Mouse (Mus musculus) kidney, postnatal 36 days (tissue): ENCODE data around the gene 0610010K14Rik.
A peak's percentile ranks its signal among the peaks of the same experiment; 100 is the strongest.

Experiments
- DNase-seq, 2 experiments: peaks; one replicate each; pipeline ENCODE4 v3.0.0; 2021 to 2022; ENCODE audit warnings: mixed read lengths in 2 of 2

0610010K14Rik gene

DNA sequence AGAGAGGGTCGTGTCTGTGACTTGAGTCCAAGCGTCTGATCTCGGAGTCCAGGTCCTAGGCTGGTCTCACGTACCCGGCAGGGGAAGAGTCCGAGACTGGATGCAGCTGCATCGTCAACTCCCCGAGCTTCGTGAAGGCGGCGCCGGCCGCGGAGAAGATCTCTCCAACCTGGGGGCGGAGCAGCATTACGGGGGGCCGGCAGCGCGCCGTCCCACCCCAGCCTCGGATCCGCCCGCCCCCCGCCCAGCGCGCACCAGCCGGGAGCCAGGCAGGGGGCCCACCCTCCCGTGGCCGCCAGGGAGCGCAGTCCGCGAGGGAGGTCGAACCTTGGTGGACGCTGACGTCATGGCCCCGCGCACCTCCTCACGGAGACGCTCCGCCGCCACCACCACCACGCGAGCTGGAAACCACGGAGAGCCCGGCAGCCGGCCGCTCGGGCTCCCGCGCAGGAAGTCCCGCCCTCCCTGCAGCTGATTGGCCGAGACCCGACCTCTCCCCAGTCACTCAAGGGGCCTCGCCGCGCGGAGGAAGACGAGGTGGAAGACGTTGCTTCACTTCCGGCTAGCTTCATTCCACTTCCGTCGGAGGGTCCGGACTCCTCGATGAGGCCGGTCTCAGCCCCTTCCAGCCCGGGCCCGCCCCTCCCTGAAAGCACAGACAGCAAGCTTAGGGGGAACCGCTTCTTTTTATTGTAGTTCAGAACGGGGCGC lies at the start of gene 0610010K14Rik:
TSS of gene 0610010K14Rik (minus strand) at position 458 of the 711 bp plus-strand sequence.
- peak; percentile 98 to 99 for DNase-seq

- DNase-seq, result no peak
Measured at GRCm38 (mm10) chr11:70285686-70286085, 48.0 kb upstream of the 0610010K14Rik start.

GRCm38 (mm10) chr11:70284757-70285156 lies 47.0 kb upstream of the 0610010K14Rik start:
- DNase-seq, result no peak

DNA sequence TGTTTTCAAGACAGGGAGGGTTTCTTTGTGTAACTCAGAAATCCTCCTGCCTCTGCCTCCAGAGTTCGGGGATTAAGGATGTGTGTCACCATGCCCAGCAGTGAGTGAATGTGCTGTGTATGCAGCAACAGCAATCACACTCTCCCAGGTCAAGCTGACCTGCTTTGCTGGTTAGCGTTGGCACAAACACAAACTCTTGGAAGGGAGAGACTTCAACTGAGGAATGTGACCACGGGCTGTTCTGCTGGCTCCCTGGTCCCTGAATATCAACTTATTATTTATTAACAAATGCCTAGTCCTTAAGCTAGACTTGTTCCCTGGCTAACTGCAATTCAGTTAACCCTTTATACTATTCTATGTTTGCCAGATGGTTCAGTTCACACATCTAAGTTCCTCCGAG lies 46.0 kb upstream of the 0610010K14Rik start:
- peak; percentile 40 to 59 for DNase-seq

GRCm38 (mm10) chr11:70280441-70280840 lies 42.7 kb upstream of the 0610010K14Rik start:
- DNase-seq, result peak; percentile 24 to 49

DNA sequence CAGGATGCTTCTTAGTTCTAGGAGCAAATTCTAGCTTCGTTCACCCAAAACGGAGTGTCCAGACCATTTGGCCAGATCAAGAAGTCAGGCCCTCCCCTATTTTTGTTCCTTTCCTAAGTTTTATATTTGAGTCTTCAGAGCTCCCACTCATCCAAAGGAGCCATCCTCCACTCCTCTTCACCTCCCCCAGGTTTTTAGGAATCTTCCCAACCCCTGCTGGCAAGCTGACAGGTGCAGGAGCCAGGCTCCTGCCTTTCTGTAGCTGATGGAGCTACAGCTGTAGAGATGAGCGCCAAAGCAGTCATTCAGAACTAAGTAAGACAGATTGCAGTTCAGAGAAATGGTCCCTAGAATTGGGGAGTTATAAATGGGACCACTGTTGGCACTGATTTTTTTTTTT lies 41.2 kb upstream of the 0610010K14Rik start:
- no peak for DNase-seq

DNA sequence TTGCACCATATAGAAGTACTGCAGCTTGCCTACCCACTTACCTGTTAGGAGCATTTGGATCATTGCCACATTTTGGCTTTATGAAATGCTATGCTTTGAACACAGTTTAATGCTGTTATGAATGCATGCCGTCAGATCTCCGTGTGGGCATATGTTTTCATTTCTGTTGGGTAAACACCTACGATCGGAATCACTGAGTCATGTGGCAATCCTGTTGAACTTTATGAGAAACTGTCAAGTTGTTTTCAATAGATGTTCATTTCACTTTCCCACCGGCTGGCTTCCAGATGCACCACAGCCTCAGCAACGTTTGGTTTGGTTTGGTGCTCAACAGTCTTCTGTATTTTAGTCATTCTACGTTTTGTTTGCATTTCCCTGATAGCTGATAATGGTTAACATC lies 33.9 kb upstream of the 0610010K14Rik start:
- no peak for DNase-seq

- DNase-seq, result peak; percentile 27 to 28
Measured at GRCm38 (mm10) chr11:70266405-70266804, 28.7 kb upstream of the 0610010K14Rik start.

GRCm38 (mm10) chr11:70265819-70266218 lies 28.1 kb upstream of the 0610010K14Rik start:
- DNase-seq, result no peak

- no peak for DNase-seq
Measured at GRCm38 (mm10) chr11:70265252-70265651, 27.5 kb upstream of the 0610010K14Rik start.

GRCm38 (mm10) chr11:70259035-70259434 lies 21.3 kb upstream of the 0610010K14Rik start:
- no peak for DNase-seq

DNA sequence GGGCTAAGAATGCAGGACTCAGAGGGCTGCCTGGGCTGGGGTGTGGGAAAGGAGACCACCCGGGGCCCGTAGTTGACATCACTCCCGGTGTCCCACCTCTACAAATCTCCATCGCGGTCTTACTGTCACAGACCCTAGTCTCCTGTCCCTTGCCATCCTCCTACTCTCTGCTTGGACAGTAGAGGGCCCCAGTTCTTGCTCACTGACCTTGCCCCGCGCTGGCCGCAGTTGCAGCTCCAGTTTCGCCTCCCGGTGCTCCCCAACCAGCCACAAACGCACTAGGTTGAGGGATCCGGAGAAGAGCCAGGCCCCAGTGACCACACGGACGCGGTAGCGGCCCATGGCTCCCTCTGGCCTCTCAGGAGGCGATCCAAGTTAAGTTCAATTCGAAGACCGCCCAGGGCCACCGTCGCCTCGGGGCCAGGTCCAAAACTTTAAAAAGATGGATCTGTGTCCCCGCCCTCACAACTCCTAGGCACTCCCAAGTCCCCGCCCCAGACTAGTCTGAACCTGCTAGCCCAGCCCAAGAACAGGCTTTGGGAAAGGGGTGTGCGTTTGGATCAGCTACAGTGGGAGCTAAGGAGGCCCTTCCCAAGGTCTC lies 17.3 kb upstream of the 0610010K14Rik start, which contains the start of gene Alox12:
TSS of gene Alox12 (minus strand) at position 423 of the 601 bp plus-strand sequence.
- DNase-seq, result peak; percentile 63 to 78

DNA sequence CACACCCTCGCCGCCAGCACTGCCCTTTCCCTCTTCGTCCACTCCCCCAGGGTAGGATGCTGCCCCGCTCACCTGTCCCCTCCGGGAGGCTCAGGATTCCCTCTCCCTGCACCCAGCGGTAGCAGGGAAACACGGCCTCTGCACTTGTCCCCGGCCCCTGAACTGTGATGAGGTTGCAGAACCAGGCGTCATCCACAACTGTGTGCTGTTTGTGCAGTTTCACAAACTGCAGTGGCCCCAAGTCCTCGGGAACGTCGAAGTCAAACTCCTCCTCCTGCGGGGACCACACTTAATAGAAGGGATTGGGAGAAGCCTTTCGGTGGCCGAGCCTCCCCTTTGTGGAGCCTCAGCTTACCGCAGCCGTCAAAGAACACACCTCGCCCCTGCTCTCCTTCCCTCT lies 16.6 kb upstream of the 0610010K14Rik start:
- no peak for DNase-seq

GRCm38 (mm10) chr11:70251853-70252252 lies 14.1 kb upstream of the 0610010K14Rik start:
- no peak for DNase-seq

GRCm38 (mm10) chr11:70250150-70250549 lies 12.4 kb upstream of the 0610010K14Rik start:
- DNase-seq, result no peak

DNA sequence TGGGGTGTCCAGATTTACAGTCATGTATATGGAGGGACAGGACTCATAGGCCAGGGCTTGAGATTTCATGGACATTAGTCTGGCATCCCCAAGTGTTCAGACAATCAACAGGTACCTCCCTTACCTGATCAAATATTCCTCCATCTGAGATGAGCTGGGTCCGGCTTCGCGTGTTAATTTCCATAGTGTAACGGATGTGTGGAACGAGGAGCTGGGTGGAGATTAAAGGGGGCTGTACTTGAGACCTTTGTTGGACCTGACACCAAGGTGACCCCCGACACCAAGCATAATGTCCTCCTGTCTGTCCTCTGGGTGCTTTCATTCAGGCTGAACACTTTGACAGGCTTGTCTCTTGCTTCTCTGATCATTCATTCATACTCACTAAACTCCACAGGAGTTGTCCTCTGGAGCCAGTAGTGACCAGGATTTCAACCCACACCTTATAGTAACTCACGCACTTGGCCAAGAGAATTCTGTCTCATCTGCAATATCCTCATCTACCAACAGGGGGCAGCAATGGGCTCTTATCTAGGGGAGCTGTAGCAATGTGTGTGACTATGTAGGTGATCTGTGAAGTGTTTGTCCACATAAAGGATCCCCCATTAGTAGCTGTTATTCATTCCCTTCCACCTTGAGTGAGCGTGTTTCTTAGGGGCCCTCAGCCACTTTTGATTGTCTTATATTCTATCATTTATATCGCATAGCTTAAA lies 9.6 kb upstream of the 0610010K14Rik start:
- DNase-seq, result peak; percentile 64 to 87

DNA sequence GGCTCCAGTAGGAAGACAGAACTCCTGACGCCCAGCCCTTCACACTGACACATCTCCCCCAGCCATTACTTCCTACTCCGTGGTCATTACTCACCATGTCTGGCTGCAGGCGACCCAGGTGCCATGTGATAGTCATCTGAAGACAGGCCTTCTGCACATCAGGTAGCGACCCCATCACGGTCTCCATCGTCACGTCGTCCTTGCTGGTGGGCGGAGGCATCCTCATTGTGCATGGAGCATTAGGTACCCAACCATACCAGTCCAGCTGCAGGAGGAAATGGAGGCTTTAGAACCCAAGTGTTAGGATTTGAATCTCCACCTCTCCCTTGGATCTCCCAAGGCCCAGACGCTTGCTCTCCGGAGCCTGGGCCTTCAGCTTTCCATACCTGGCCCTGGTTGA lies 4.9 kb upstream of the 0610010K14Rik start:
- DNase-seq, result no peak

DNA sequence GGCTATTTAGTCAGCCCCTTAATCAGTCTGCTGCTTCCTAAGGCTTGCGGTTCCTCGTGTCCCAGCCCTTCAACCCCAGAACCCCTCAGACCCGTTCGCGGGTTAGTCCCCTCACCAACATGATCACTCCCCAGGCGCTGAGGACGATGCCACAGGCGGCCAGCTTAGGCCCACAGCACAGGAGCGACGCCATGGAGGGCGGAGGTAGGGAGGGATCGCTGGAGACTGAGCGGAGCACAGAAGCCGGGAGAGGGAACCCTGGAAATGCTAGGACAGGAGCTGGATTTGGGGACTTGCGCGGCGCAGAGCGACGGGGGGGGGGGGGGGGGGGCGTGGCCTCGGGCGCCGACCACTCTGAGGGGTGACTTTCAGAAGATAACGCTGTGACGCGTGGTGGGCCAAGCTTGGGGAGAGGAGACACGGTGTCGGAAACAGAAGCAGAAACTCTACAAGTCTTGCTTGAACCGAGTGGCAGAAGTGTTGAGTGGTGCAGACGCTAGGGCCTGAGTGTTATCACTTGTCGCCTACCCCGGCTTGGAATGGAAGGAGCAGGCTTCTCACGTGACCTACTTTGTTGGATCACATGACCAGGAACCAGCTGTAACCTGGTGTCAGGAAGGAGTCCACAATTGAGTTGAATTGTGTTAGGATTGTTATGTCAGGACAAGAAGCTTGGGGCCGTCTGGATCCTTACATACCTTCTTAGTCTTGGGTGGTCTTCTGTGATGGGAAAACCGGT lies 2.0 kb upstream of the 0610010K14Rik start, which contains the start of the genes Gm21988 and Rnasek:
TSS of gene Gm21988 (minus strand) at position 290 of the 739 bp plus-strand sequence.
TSS of gene Rnasek (minus strand) at position 302 of the 739 bp plus-strand sequence.
- DNase-seq, result peak; percentile 84 to 89

GRCm38 (mm10) chr11:70238591-70239440 lies 1.1 kb upstream of the 0610010K14Rik start:
- DNase-seq, result peak; percentile 53 to 56

- peak in 1 of 2 experiments; percentile 18 for DNase-seq
Measured at GRCm38 (mm10) chr11:70236717-70237116, 997 bp downstream of the 0610010K14Rik start.

DNA sequence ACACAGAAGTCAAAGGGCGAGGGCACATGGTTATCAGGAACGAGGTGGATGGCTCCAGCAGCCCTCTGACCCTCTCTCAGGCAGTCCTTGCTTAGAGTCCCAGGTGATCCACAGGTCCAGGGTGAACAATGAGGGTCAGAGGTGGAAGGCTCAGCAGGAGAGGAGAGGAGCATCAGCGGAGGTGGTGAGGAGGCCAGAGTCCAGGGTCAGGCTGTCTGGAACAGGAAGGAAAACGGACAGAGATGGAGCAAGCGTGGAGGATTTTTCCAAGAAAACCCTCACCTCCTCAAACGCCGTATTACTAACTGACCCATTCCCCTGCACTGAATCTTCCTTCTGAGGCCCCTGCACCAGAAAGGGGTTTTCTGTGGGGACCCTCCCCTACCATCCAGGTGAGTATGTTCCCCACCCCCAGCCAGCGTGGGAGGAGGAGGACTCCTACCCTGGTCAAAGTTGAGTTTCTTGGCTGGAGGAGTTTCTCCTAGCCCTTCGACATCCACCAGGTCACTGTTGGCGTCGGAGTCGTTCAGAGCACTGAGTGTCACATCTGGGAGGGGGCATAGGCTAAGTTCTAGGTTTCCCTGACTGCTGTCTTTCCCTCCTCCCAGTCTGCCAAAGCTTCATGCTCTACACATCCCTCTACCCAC lies 2.3 kb downstream of the 0610010K14Rik start:
- DNase-seq, result peak; percentile 64 to 69
